Mouse (Mus musculus): Measurements from ENCODE around the gene Prickle1.

Gene Prickle1

DNA sequence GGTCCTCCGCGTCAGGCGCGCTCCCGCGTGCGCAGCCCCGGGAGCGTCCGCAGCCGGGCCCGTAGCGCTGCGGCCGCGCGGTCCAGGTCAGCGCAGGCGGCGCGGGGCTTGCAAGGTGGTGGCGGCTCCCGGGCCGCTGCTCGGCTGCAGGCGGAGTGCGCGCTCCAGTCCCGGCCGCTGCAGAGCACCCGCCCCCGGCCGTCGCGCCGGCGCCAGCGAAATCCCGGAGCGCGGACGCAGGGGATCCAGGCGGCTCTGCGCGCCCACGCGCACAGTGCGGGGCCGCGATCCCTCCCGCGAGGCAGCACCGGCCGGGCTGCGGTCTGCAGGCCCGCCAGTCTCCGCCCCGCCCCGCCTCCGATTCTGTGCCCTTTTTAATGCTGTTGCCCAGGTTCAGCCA lies at the start of gene Prickle1:
Prickle1 (minus strand) TSS at position 146 of the 400 bp plus-strand sequence.
- peak; percentile 86 for DNase-seq

DNA sequence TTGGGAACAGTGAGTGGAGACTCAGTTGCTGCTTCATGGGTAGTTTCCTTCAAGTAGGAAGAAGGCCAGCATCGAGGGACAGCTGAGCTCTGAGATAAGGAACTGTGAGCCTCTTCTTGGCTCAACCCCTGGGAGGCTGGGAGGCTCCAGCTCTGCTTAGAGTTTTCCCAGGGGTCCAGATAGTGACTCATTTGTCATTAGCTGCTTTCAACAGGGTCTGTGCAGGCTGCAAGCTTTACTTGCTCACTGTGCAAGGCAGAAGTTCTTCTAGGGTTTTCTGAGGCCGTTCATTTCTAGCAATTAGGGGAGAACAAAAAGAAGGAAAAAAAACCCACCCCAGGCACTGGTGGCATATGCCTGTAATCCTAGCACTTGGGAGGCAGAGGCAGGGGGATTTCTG lies 44.5 kb upstream of the Prickle1 start:
- no peak for DNase-seq

DNA sequence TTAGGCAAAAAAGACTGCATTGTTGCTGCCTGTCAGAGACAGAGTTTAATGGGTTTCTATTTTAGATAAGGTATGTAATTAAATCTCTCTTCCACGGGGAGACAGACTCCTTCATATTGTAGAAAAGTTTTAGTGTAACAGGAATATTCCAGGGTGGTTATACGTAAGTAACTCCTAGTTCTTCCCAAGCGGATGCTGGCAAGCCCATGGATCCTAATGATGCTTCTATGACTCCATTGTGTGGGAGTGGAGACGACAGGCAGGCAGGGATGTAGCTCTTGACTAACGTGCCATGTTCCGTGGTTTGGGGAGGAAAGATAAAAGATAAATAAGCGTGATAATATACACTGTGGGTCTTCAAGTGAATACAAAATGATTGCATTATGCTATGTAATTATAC lies 41.3 kb upstream of the Prickle1 start:
- DNase-seq, result no peak

DNA sequence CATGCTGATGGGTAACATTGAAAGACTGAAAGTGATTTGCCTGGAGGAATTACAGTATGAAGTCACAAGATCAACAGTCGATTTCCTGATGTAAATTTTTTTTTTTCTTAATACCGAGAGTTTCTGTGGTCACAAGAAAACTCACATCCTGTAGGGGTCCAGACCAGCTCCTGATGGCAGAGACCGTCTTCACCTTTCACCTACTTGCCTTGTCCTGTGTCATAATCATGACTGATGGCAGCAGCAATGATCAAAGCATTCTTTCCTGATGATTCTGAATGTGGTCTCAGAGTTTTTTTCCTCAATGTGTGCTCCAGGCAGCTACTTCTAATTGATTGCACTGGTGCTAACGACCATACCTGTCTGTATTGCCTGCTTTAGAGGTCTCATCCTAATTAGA lies 39.9 kb upstream of the Prickle1 start:
- DNase-seq, result no peak

DNA sequence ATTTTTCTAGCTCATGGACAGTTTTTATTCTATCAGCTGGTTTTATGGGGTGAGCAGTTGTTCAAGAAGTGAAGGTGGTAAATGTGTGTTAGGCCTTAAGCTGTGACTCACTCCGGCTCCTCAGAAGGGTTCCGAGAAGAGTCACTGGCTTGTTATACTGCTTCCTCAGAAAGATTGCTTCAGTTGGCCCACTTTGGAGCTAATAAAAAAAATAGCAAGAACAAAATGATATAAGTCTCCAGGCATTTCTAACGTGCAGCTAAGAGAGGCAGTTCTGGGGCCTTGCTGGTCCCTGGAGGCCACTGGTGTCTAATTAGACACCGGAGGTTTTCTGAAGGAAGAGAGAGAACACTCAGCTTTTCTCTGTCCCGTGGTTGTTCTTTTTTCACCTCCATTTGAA lies 38.8 kb upstream of the Prickle1 start:
- no peak for DNase-seq

DNA sequence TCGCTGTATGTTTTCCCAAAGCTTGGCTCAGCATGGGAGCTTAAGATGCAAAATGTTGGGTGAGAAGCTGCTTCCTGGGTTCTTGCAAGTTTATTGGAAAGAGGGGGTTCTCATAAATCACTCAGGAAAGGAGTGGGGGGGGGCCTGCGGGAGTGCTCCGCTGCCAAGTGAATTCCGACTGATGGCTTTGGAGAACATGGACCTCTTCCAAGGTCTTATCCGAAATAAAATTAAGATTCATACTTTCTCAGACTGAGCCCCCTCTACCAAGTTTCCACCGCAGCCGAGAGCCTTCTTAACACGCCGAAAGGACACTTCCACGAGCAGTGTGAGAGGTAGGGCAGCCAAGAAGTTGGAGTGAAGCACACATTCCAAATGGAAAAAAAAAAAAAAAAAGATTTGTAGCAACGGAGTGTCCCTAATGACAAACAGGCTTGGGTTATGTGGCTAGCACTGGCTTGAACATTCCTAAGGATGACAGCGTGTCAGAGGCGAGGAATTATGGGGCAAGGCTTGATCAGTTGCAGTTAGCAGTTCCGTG lies 34.4 kb upstream of the Prickle1 start:
- DNase-seq, result no peak

DNA sequence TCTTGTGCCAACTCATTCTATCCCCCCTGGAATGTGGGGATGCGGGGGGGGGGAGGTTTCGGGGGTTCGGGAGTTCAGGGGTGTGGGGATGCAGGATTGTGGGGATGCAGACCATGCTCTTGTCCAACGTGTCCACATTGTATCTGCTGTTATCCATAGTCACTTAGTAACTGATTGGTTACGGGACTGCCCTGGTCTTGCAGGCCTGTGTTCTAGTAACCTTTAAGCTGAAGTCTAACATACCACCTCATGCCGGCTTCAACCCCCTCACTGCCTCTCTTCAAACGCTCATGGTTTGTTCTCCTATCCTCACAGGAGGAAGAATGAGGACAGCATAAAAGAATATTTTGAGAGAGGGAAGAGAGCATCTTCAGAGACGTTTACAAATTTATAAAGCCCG lies 33.5 kb upstream of the Prickle1 start:
- DNase-seq, result no peak

DNA sequence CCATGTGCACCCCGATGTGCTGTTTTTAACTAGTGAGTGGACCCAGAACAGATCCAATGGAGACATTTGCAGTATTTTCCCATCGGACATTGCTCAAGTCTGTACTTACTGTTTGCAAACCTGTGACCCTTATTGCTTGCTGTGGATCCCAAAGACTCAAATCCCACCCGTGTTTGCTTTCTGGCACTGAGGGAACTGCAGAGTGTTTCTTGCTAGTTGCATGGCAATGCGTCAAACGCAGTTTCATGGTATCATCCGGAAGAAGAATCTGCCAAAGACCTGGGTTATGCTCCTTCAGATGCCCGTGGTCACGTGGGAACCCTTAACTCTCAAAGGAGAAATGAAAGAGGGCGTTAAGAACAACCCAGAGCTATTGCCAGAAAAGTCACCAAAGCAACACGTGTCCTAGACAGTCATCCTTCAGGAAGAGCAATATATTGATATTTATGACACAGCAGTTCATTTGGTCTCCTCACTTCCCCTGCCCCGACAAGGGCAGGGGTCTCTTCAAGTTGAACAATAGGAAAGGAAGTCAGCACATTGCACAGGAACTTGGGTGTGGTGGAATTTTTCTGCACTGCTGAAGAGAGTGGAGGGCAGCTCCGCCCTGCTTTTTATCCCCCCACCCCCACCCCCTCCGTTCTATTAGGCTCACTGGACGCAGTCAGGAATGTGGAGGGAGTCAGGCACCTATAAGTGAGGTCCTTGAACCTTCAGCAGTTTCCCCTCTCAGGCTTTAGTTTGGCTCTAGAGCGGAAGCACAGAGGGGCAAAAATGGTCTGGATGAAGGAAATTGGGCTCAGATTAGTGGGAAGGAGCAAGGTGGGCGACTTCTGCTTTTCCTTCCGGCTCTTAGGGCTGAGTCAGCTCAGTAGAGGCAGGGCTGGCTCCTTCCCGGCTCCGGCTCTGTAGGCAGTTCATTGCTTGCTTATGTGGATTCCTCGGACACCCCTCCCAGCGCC lies 32.4 kb upstream of the Prickle1 start:
- DNase-seq, result no peak

DNA sequence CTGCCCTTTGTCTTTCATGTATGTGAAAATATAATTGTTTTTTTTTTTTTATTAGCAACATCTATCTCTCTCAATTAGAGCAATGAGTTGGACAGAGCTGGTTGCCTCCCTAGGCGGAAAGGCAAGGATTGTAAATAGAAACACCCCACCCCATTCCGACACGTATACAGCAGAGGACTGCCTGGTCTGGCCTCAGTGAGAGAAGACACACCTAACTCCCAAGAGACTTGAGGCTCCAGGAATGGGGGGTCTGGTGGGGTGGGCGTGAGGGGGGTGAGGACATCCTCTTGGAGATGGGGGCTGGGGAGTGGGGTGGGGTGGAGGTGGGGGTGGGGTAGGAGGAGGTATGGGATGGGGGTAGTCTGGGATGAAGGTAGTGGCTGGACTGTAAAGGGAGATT lies 23.9 kb upstream of the Prickle1 start:
- no peak for DNase-seq

DNA sequence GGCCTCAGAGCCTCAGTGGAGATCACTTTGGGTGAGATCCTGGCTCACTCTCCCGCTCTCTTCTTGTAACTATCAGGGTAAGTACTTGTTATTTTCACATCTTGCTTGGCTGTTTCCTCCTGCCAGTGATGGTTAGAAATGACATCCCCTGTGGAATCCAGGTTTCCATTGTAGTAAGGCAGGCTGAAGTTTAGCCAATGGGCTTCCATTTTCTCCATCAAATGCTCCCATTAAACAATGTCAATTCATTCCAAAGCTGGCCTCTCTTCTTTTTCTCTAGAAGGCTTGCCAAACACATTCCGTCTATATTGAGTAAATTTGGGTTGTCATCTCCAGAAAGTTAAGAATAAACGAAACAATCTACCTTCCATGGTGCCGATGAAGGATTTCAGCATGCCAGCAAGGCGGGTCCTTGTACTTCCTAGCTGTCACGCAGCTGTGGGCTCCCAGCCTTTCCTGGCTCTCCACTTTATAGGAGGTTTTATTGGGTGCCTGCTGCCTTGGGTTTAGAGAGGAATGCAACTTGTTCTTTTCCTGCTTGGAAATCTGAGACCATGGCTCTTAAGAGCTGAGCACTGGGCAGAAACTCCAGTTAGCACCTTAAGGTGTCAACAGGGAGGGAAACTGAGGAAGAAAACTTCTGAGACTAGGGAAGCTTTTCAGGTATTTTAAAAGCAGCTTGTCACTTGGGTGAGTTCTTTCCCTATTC lies 22.9 kb upstream of the Prickle1 start:
- no peak for DNase-seq

DNA sequence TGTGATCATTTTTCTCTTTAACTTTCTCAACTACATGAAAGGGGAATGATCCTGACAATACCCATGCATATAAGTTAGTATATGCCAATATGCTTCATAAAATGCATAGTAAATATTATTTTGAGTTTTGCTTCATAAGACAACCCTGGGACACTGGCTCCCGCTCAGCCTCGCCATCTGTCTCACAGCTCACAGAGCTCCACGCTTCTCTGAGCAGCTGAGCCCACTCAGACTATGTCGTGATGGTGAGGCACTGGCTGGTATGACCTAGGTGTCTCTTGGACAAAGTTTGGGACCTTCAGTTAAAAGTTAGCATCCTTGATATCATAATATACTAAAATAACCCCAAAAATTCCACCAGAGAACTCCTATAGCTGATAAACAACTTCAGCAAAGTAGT lies 20.6 kb upstream of the Prickle1 start:
- no peak for DNase-seq

DNA sequence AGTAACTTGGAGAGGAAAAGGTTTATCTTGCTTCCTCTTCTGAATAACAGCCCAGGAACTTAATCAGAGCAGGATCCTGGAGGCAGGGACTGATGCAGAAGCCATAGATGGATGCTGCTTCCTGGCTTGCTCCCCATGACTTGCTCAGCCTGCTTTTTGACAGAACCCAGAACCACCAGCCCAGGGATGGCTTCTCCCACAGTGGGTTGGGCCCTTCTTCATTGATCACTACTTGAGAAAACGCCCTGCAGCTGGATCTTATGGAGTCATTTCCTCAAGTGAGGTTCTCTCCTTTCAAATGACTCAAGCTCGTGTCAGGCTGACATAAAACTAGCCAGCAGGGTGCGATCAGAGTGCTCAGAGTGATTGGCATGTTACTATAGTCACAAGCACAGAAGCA lies 19.3 kb upstream of the Prickle1 start:
- no peak for DNase-seq

DNA sequence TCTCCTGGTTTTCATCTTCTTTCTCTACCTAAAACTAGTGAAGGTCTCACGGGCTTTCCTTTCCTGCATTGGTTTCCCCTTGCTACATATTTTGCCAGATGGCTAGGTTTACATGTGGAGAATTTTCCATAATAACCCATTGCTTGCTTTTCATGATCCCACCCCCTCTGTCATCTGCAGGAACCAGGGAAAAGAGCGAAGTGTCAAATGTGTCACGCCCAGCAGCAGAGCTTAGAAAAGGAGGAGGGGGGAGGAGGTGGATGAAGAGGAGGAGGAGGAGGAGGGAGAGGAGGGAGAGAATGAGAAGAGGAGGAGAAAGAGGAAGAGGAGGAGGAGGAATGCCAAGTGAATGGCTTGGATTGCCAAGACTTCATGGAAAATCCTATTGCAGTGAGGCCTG lies 17.9 kb upstream of the Prickle1 start:
- no peak for DNase-seq

DNA sequence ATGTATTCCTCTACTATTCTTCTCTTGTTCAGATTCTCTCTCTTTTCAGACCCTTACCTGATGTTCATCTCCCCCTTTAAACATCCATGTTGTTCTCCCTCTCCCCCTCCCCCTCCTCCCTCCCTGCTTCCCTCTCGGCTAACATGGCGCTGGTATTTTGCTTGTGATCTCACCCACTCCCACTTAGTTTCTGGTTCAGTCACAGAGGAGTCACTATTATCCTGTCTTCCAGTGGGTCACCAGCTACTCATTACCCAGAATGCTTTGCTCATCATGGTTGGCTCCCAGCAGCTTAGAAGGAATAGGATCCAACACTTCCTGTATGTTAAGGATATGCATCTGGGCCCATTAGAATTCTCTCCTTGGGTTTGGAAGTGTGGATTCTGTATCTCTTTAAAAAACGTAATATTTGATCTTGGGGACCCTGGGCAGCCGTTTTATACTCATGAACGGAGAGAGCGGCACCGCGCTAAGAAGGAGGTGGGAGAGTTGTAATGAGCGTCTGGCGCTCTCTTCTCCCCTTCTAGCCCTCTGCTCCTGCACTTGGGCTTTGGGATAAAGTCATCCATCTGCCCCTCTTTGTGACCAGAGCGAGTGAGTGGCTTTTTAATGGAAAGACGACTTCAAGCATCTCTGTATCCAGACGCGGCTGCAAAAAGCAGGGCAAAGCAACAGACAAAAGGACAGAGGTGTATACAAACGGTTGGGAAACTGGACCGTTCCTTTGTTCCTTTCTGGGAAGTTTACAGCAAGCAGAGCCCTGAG lies 16.0 kb upstream of the Prickle1 start:
- DNase-seq, result no peak

DNA sequence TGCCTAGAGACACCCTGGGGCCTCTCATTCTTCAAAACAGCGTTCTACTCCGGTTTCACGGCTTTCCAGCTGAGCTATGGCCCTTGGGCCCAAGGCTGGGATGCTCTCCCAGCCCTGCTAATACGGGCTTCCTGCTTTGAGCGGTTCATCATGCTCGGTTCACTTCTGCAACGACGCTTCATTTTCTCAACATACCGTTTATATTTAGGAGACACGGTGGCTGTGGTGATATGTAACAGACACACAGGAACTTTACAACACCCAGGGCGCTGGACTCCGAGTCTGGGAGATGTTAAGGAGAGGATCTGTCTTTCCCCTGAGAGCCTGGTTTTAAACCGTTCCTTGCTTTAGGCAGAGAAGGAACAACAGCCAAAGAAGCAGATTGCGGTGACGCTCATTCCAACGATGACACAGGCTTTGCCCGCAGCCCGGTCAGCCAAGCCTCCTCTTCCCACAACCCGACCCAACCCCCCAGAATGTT lies 15.1 kb upstream of the Prickle1 start:
- DNase-seq, result no peak

DNA sequence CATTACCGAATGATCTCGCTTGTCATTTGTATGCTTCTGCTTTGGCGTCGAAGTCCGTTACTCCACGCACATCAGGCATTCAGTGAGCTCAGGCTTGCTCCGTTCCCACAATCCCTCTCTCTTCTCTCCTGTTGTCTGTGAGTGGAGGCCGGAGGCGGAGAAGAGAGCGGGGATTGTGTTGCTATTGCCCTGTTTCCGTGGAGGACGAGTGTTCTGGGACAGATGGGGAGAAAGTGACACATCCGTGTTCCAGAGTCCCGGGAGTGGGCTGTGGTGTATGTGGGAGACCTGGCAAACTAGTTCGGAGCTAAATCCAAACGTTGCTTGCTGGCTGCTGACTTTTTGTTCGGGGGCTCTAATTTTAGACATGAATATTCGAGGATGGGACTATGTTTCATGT lies 14.6 kb upstream of the Prickle1 start:
- no peak for DNase-seq

DNA sequence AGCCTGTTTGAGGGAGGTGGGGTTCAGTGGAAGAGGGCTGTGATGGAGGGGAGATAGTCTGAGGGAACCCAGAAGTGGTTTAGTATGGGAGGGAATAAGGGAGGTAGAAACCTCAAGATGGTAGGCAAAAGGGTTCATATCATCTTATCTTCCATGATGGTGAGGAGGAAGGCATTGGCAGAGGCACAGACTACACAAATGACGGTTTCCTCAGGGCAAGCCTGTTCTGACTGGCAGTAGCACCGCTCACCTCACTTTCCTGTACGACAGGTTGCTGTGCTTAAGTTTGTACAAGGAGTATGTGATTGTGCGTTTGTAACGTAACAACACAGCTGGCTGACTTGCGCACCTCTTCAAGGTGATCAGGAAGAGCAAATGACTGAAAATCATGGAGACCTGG lies 7.2 kb upstream of the Prickle1 start:
- no peak for DNase-seq

DNA sequence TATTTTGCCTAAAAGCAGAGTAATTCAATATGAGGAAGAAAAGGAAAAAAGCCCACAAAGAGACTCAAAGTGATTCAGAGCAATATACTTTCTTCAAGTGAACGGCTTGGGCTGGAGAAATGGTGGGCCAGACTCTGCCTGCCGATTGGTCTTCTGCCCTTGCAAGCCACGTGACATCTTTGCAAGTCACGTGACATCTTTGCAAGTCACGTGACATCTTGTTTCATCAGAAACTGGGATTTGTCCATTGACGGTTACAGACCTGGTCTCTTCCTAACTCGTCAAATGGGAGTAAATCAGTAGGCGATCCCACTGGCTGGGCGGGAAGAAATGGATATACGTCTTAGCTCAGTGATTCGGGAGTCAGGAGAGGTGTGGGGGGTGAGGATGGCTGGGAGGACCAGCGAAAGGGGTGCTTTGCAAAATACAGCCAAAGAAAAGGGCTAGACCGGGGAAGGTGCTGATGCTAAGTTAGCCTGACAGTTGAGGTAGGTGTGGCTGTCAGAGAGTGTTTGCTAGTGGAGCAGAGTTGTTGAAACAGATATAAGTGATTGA lies 5.8 kb upstream of the Prickle1 start:
- no peak for DNase-seq

DNA sequence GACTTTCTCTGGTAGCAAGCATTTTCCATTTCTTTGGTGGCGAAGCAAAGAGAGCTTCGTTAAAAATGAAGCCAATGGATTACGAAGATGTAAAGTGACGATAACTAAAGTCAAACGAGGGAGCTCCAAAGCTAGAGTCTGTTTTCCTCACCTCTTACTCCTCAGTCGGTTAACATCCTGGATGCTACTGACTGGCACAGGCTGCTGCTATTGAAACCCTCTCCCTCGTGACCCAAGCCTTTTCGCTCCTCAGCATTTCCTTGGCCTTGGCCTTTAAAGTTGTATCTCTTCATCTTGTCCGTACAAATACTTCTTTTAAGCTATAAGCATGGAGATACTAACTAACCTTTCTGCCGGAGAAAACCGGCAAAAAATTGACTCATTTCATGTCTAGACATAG lies 1.3 kb upstream of the Prickle1 start:
- DNase-seq, result no peak

DNA sequence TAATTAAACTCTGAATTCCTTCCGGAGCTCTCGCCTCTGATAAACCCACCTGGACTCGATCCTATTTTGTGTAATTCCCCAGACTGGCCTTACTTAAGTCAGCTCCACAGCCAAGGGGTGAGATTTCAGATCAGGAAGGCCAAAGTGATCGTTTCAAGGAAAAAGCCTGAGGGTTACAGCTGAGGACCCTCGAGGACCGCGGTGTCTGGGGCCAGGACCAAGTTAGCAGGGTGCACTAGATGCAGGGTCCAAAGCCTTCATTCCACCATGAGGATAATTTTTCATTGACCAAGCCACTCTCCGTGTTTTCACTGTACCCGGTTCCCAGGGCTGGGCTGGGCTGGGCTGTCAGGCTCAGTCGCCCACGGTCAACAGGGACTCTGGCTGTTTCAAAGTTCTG lies 594 bp upstream of the Prickle1 start:
- DNase-seq, result peak; percentile 86

DNA sequence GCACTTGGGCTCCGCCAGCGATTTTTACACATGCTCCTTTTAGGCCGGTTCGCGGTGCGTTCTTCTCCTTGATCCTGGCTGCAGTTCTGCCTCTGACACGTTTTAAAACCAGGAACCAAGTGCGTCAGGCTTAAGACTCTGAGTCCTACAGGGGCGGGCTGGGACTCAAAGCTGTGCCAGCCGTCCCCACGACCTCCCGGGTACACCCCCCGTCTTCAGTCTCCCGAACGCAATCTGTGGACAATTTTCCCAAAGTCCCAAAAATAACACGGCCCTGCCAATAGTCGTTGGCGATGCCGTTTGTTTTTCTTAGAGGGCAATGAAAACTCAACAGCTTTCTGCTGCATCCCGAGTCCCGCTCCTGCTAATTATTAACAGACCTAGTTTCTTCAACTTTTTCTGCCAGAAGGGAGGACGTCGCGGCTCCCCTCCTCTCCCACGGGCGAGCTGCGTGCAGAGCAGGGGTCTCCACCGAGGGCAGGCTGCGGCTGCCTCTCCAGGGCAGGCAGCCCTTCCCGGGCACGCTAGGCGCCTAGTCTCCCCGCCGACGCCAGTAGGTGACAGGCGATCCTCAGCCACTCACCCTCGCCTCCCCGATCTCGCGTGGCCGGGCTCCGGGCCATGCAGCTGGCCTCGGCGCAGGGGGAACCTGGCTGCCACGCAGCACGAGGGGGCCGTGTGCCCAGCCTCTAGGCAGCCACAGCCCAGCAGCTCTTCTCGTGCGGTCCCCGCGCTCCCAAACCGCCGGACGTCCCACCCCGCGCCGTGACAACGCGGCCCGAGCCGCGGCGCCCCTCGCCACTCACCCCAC lies 598 bp downstream of the Prickle1 start:
- peak; percentile 76 for DNase-seq
